Mouse (Mus musculus) cerebellum, adult 9-11 months (tissue): ENCODE data around the gene Chrm1.
"Not testable (repeated sequence)": the region's sequence is repeated elsewhere in the genome, so short reads cannot be mapped to it uniquely, and the experiment has no call there.

Experiments
- DNase-seq: peaks from one replicate; pipeline ENCODE4 v3.0.0; 2022

Chrm1 gene

GRCm38 (mm10) chr19:8718357-8718756 is 54.8 kb downstream of the Chrm1 start:
- DNase-seq: peak; percentile 56

GRCm38 (mm10) chr19:8719037-8719436 is 55.4 kb downstream of the Chrm1 start:
- not testable (repeated sequence) for DNase-seq

- no peak for DNase-seq
Measured at GRCm38 (mm10) chr19:8721378-8721777, 57.8 kb downstream of the Chrm1 start.

GRCm38 (mm10) chr19:8722021-8722420 is 58.4 kb downstream of the Chrm1 start:
- DNase-seq: peak; percentile 55

- DNase-seq: no peak
Measured at GRCm38 (mm10) chr19:8722559-8722906, 58.9 kb downstream of the Chrm1 start.

- peak; percentile 99 for DNase-seq
Measured at GRCm38 (mm10) chr19:8722907-8723573, 59.5 kb downstream of the Chrm1 start, which contains the start of gene Slc3a2. Gene Slc3a2, minus strand, starts transcription at chr19:8723369.

GRCm38 (mm10) chr19:8723574-8724346 is 60.2 kb downstream of the Chrm1 start:
- no peak for DNase-seq

GRCm38 (mm10) chr19:8724392-8724791 is 60.8 kb downstream of the Chrm1 start:
- no peak for DNase-seq

GRCm38 (mm10) chr19:8725081-8725613 is 61.6 kb downstream of the Chrm1 start:
- no peak for DNase-seq

GRCm38 (mm10) chr19:8726609-8727390 is 63.2 kb downstream of the Chrm1 start:
- no peak for DNase-seq

GRCm38 (mm10) chr19:8727495-8728114 is 64.0 kb downstream of the Chrm1 start:
- no peak for DNase-seq

- not testable (repeated sequence) for DNase-seq
Measured at GRCm38 (mm10) chr19:8728335-8729099, 64.9 kb downstream of the Chrm1 start.
